Mouse (Mus musculus) heart, embryonic 11.5 days (tissue): Measurements from ENCODE around the gene Hpse2. TPM values are rescaled to one million over a fixed set of nuclear protein-coding genes. Genes with fewer than 3 reads are reported as not detected.
A peak's percentile ranks its signal among the peaks of the same experiment; 100 is the strongest.

Experiments used
- ATAC-seq: fragments of 200-750 bp; cut with Nextera tagmentation; replicated peaks from 2 replicates; pipeline ENCODE4 v1.8.0; 2017; ENCODE audit warnings: moderate library complexity; ENCODE audit not compliant: insufficient number of reproducible peaks, low FRiP score, low TSS enrichment
- H3K27ac ChIP-seq: fragments of 300-500 bp; sonication (generic); 2 replicates; pipeline ENCODE4 v1.5.1; 2014; ENCODE audit warnings: mild to moderate bottlenecking, low read depth, low read length
- H3K27me3 ChIP-seq: fragments of 300-500 bp; sonication (generic); 2 replicates; pipeline ENCODE4 v1.6.1; 2014; ENCODE audit warnings: mild to moderate bottlenecking, low read length, mixed read lengths; ENCODE audit not compliant: control insufficient read depth, insufficient read depth
- H3K36me3 ChIP-seq: fragments of 300-500 bp; sonication (generic); 2 replicates; pipeline ENCODE4 v1.6.1; 2014; ENCODE audit warnings: mild to moderate bottlenecking, low read length, moderate library complexity, mixed read lengths; ENCODE audit not compliant: control insufficient read depth, insufficient read depth
- H3K4me1 ChIP-seq: fragments of 300-500 bp; sonication (generic); 2 replicates; pipeline ENCODE4 v1.6.1; 2014; ENCODE audit warnings: low read length; ENCODE audit not compliant: control insufficient read depth, insufficient read depth
- H3K4me2 ChIP-seq: fragments of 300-500 bp; sonication (generic); 2 replicates; pipeline ENCODE4 v1.6.1; 2014; ENCODE audit warnings: mild to moderate bottlenecking, moderate library complexity
- H3K4me3 ChIP-seq: fragments of 300-500 bp; sonication (generic); 2 replicates; pipeline ENCODE4 v1.5.1; 2014; ENCODE audit warnings: low read depth, low read length
- H3K9ac ChIP-seq: fragments of 300-500 bp; sonication (generic); 2 replicates; pipeline ENCODE4 v1.6.1; 2014; ENCODE audit warnings: mild to moderate bottlenecking, low read depth, low read length, moderate library complexity
- H3K9me3 ChIP-seq: fragments of 300-500 bp; sonication (generic); replicated peaks from 2 replicates; pipeline ENCODE4 v1.6.1; 2016; ENCODE audit warnings: low read length; ENCODE audit not compliant: control insufficient read depth
- WGBS: fragments of 180-500 bp; shearing (Covaris S2); extraction: QIAGEN DNeasy Blood & Tissue Kit; methylation state at CpG from one replicate; pipeline ENCODE4 v1.1.7; 2014; ENCODE audit not compliant: insufficient replicate concordance; 5-methylcytosine and 5-hydroxymethylcytosine counted together
- polyA plus RNA-seq: library from polyadenylated mRNA; unstranded; fragments of >200 nt; fragmentation: Nextera tagmentation; extraction: Ambion mirVana; gene quantifications from 2 replicates; pipeline ENCODE4 v1.2.1, GENCODE M21; 2014

The Hpse2 gene
- polyA plus RNA-seq, 1 experiment from 2014 or later = 0.27 TPM

- no peaks in the 10 kb centered on the region for H3K4me1 ChIP-seq
- H3K9me3 ChIP-seq = no peaks in the 10 kb centered on the region
- H3K27me3 ChIP-seq = no peaks in the 10 kb centered on the region
- H3K4me2 ChIP-seq = no peak overlapping the region
- WGBS = 35% methylated on average over 4 of the region's 4 CpGs
- H3K4me3 ChIP-seq = no peak overlapping the region
- no peak for ATAC-seq
- no peak overlapping the region for H3K27ac ChIP-seq
- H3K9ac ChIP-seq = no peak overlapping the region
- H3K36me3 ChIP-seq = no peaks in the 10 kb centered on the region
These were observed 510.5 kb downstream of the Hpse2 start for GRCm38 (mm10) chr19:42877653-42878052.

- WGBS = 80% methylated on average over 4 of the region's 4 CpGs
These were observed 511.6 kb downstream of the Hpse2 start for GRCm38 (mm10) chr19:42876563-42876962.

GRCm38 (mm10) chr19:42869663-42870530 lies 518.3 kb downstream of the Hpse2 start:
- Histone ChIP-seq H3K9me3 (no peaks in the 10 kb centered on the region), H3K4me3 (no peak overlapping the region), H3K27me3 (no peaks in the 10 kb centered on the region), H3K4me1 (peaks cover 16% of the 10 kb centered on the region), H3K36me3 (no peaks in the 10 kb centered on the region), H3K9ac (no peak overlapping the region), H3K27ac (no peak overlapping the region), H3K4me2 (no peak overlapping the region)
- ATAC-seq = no peak
- 65% methylated on average over 8 of the region's 8 CpGs for WGBS

More at GRCm38 (mm10) chr19:42876563-42876962, 511.6 kb downstream of the Hpse2 start:
- Histone ChIP-seq H3K27me3 (no peaks in the 10 kb centered on the region), H3K36me3 (no peaks in the 10 kb centered on the region), H3K9ac (no peak overlapping the region), H3K27ac (no peak overlapping the region), H3K4me3 (no peak overlapping the region), H3K9me3 (no peaks in the 10 kb centered on the region), H3K4me1 (no peaks in the 10 kb centered on the region), H3K4me2 (no peak overlapping the region)
- no peak for ATAC-seq

- no peak overlapping the region for H3K9ac ChIP-seq
- H3K36me3 ChIP-seq = no peaks in the 10 kb centered on the region
- H3K4me1 ChIP-seq = peaks cover 16% of the 10 kb centered on the region
- ATAC-seq = peak; percentile 74
- H3K27me3 ChIP-seq = no peaks in the 10 kb centered on the region
- 21% methylated on average over 3 of the region's 3 CpGs for WGBS
- H3K27ac ChIP-seq = no peak overlapping the region
- H3K4me3 ChIP-seq = no peak overlapping the region
- no peaks in the 10 kb centered on the region for H3K9me3 ChIP-seq
- no peak overlapping the region for H3K4me2 ChIP-seq
These were observed 519.0 kb downstream of the Hpse2 start for GRCm38 (mm10) chr19:42868958-42869662.

- H3K4me1 ChIP-seq = no peaks in the 10 kb centered on the region
- no peak overlapping the region for H3K9ac ChIP-seq
- H3K4me2 ChIP-seq = no peak overlapping the region
- 38% methylated on average over 3 of the region's 3 CpGs for WGBS
- no peak overlapping the region for H3K4me3 ChIP-seq
- no peaks in the 10 kb centered on the region for H3K27me3 ChIP-seq
- no peaks in the 10 kb centered on the region for H3K36me3 ChIP-seq
- H3K9me3 ChIP-seq = no peaks in the 10 kb centered on the region
- no peak overlapping the region for H3K27ac ChIP-seq
- ATAC-seq = no peak
These were observed 525.1 kb downstream of the Hpse2 start for GRCm38 (mm10) chr19:42863013-42863412.

GRCm38 (mm10) chr19:42857096-42857495 lies 531.1 kb downstream of the Hpse2 start:
- Histone ChIP-seq H3K4me1 (peaks cover 3% of the 10 kb centered on the region; the same call in 1 of the 2 replicates), H3K27me3 (no peaks in the 10 kb centered on the region), H3K9me3 (no peaks in the 10 kb centered on the region), H3K36me3 (no peaks in the 10 kb centered on the region), H3K4me2 (peak overlapping the region; percentile 45), H3K4me3 (no peak overlapping the region), H3K9ac (no peak overlapping the region), H3K27ac (no peak overlapping the region)
- no peak for ATAC-seq
- 47% methylated on average over 5 of the region's 5 CpGs for WGBS

- Histone ChIP-seq H3K27me3 (no peaks in the 10 kb centered on the region), H3K4me3 (no peak overlapping the region), H3K36me3 (no peaks in the 10 kb centered on the region), H3K9ac (no peak overlapping the region), H3K4me2 (no peak overlapping the region), H3K27ac (no peak overlapping the region), H3K9me3 (no peaks in the 10 kb centered on the region), H3K4me1 (peaks cover 6% of the 10 kb centered on the region; the same call in 1 of the 2 replicates)
- no peak for ATAC-seq
- 68% methylated on average over 4 of the region's 4 CpGs for WGBS
These were observed 532.5 kb downstream of the Hpse2 start for GRCm38 (mm10) chr19:42855649-42856048.

GRCm38 (mm10) chr19:42850444-42850843 lies 537.7 kb downstream of the Hpse2 start:
- 50% methylated on average over 5 of the region's 5 CpGs for WGBS
- H3K4me3 ChIP-seq = no peak overlapping the region
- no peak overlapping the region for H3K4me2 ChIP-seq
- H3K36me3 ChIP-seq = no peaks in the 10 kb centered on the region
- no peaks in the 10 kb centered on the region for H3K27me3 ChIP-seq
- H3K9me3 ChIP-seq = no peaks in the 10 kb centered on the region
- H3K27ac ChIP-seq = no peak overlapping the region
- H3K4me1 ChIP-seq = 0 out of 2 replicates have a peak, but pooled peaks cover 2% of the 10 kb centered on the region
- ATAC-seq = no peak
- H3K9ac ChIP-seq = no peak overlapping the region
